Mouse (Mus musculus) stomach, embryonic 14.5 days (tissue): ENCODE measurements at regions not wholly inside any gene's neighbourhood (a gene's known extent, or its start where the extent isn't known, plus 50 kb on each side); places are given as distances from the start of the nearest gene placed in this dataset.

Source experiments
- ATAC-seq: fragments of 200-750 bp; cut with Nextera tagmentation; 2 replicates; pipeline ENCODE4 v1.8.0; 2017; ENCODE audit warnings: low read depth, moderate TSS enrichment; ENCODE audit not compliant: insufficient number of reproducible peaks, insufficient read depth, low FRiP score
- H3K27ac ChIP-seq: fragments of 300-500 bp; sonication (generic); 2 replicates; pipeline ENCODE4 v1.5.1; 2014; ENCODE audit warnings: mild to moderate bottlenecking, low read length, moderate library complexity, mixed read lengths
- H3K27me3 ChIP-seq: fragments of 300-500 bp; sonication (generic); 2 replicates; pipeline ENCODE4 v1.6.1; 2014; ENCODE audit warnings: low read length, control low read depth, mixed read lengths; ENCODE audit not compliant: control insufficient read depth, insufficient read depth
- H3K36me3 ChIP-seq: fragments of 300-500 bp; sonication (generic); 2 replicates; pipeline ENCODE4 v1.6.1; 2014; ENCODE audit warnings: mild to moderate bottlenecking, control low read depth, low read length, moderate library complexity, mixed read lengths; ENCODE audit not compliant: control insufficient read depth, insufficient read depth
- H3K4me1 ChIP-seq: fragments of 300-500 bp; sonication (generic); 2 replicates; pipeline ENCODE4 v1.6.1; 2014; ENCODE audit warnings: low read length, control low read depth, mixed read lengths; ENCODE audit not compliant: control insufficient read depth, insufficient read depth
- H3K4me2 ChIP-seq: fragments of 300-500 bp; sonication (generic); replicated peaks from 2 replicates; pipeline ENCODE4 v1.6.1; 2014; ENCODE audit warnings: low read depth, low read length, control low read depth
- H3K4me3 ChIP-seq: fragments of 300-500 bp; sonication (generic); 2 replicates; pipeline ENCODE4 v1.5.1; 2014; ENCODE audit warnings: low read depth, low read length, control low read depth
- H3K9ac ChIP-seq: fragments of 300-500 bp; sonication (generic); replicated peaks from 2 replicates; pipeline ENCODE4 v1.6.1; 2014; ENCODE audit warnings: low read depth, mild to moderate bottlenecking, control low read depth, low read length, moderate library complexity, mixed read lengths
- H3K9me3 ChIP-seq: fragments of 300-500 bp; sonication (generic); 2 replicates; pipeline ENCODE4 v1.6.1; 2016; ENCODE audit warnings: low read depth, low read length, control low read depth; ENCODE audit not compliant: control insufficient read depth
- WGBS: fragments of 180-500 bp; shearing (Covaris S2); extraction: QIAGEN DNeasy Blood & Tissue Kit; methylation state at CpG from one replicate; pipeline ENCODE4 v1.1.7; 2014; 5-methylcytosine and 5-hydroxymethylcytosine counted together

- Histone ChIP-seq H3K4me1 (no peaks in the 10 kb centered on the region), H3K36me3 (no peaks in the 10 kb centered on the region), H3K9me3 (no peaks in the 10 kb centered on the region), H3K9ac (no peak overlapping the region), H3K27ac (no peak overlapping the region), H3K27me3 (no peaks in the 10 kb centered on the region), H3K4me2 (no peak overlapping the region), H3K4me3 (no peak overlapping the region)
- no peak for ATAC-seq
- 87% methylated on average over 8 of the region's 8 CpGs for WGBS
Observed at GRCm38 (mm10) chr1:71778292-71778691, 125.3 kb upstream of the Fn1 start.

- H3K36me3 ChIP-seq, result no peaks in the 10 kb centered on the region
- peak overlapping the region; percentile 16; the same call in 1 of the 2 replicates for H3K4me3 ChIP-seq
- H3K27ac ChIP-seq, result no peak overlapping the region
- peak overlapping the region; percentile 35 for H3K4me2 ChIP-seq
- H3K4me1 ChIP-seq, result no peaks in the 10 kb centered on the region
- no peak for ATAC-seq
- H3K9me3 ChIP-seq, result 0 out of 2 replicates have a peak, but pooled peaks cover 4% of the 10 kb centered on the region
- H3K9ac ChIP-seq, result no peak overlapping the region
- H3K27me3 ChIP-seq, result no peaks in the 10 kb centered on the region
- 42% methylated on average over 19 of the region's 19 CpGs for WGBS
Observed at GRCm38 (mm10) chr1:71775865-71776501, 123.0 kb upstream of the Fn1 start.

GRCm38 (mm10) chr1:71772526-71772925 lies 119.5 kb upstream of the Fn1 start:
- no peaks in the 10 kb centered on the region for H3K27me3 ChIP-seq
- no peak overlapping the region for H3K27ac ChIP-seq
- ATAC-seq, result no peak
- H3K4me1 ChIP-seq, result no peaks in the 10 kb centered on the region
- 74% methylated on average over 2 of the region's 2 CpGs for WGBS
- no peaks in the 10 kb centered on the region for H3K36me3 ChIP-seq
- no peak overlapping the region for H3K4me3 ChIP-seq
- no peak overlapping the region for H3K9ac ChIP-seq
- 0 out of 2 replicates have a peak, but pooled peaks cover 4% of the 10 kb centered on the region for H3K9me3 ChIP-seq
- H3K4me2 ChIP-seq, result no peak overlapping the region

- ATAC-seq, result no peak
Observed at GRCm38 (mm10) chr1:71771798-71772197, 118.8 kb upstream of the Fn1 start.

GRCm38 (mm10) chr1:71769595-71769994 lies 116.6 kb upstream of the Fn1 start:
- H3K36me3 ChIP-seq, result no peaks in the 10 kb centered on the region
- H3K9me3 ChIP-seq, result 0 out of 2 replicates have a peak, but pooled peaks cover 4% of the 10 kb centered on the region
- H3K27ac ChIP-seq, result no peak overlapping the region
- H3K27me3 ChIP-seq, result no peaks in the 10 kb centered on the region
- 51% methylated on average over 2 of the region's 2 CpGs for WGBS
- no peak for ATAC-seq
- no peaks in the 10 kb centered on the region for H3K4me1 ChIP-seq
- no peak overlapping the region for H3K9ac ChIP-seq
- H3K4me3 ChIP-seq, result no peak overlapping the region
- H3K4me2 ChIP-seq, result no peak overlapping the region

More at GRCm38 (mm10) chr1:71771798-71772197, 118.8 kb upstream of the Fn1 start:
- H3K4me1 ChIP-seq, result no peaks in the 10 kb centered on the region
- H3K4me3 ChIP-seq, result no peak overlapping the region
- H3K36me3 ChIP-seq, result no peaks in the 10 kb centered on the region
- no peaks in the 10 kb centered on the region for H3K27me3 ChIP-seq
- no peak overlapping the region for H3K27ac ChIP-seq
- H3K9ac ChIP-seq, result no peak overlapping the region
- 85% methylated on average over 6 of the region's 6 CpGs for WGBS
- no peak overlapping the region for H3K4me2 ChIP-seq
- 0 out of 2 replicates have a peak, but pooled peaks cover 4% of the 10 kb centered on the region for H3K9me3 ChIP-seq

- H3K4me3 ChIP-seq, result no peak overlapping the region
- H3K4me1 ChIP-seq, result no peaks in the 10 kb centered on the region
- 62% methylated on average over 3 of the region's 3 CpGs for WGBS
- H3K27me3 ChIP-seq, result no peaks in the 10 kb centered on the region
- no peak overlapping the region for H3K4me2 ChIP-seq
- H3K9ac ChIP-seq, result no peak overlapping the region
- ATAC-seq, result no peak
- H3K27ac ChIP-seq, result no peak overlapping the region
- H3K9me3 ChIP-seq, result 0 out of 2 replicates have a peak, but pooled peaks cover 3% of the 10 kb centered on the region
- H3K36me3 ChIP-seq, result no peaks in the 10 kb centered on the region
Observed at GRCm38 (mm10) chr1:71767705-71768104, 114.7 kb upstream of the Fn1 start.

GRCm38 (mm10) chr1:71767076-71767475 lies 114.1 kb upstream of the Fn1 start:
- Histone ChIP-seq H3K4me3 (no peak overlapping the region), H3K4me1 (no peaks in the 10 kb centered on the region), H3K4me2 (no peak overlapping the region), H3K9ac (no peak overlapping the region), H3K27me3 (no peaks in the 10 kb centered on the region), H3K9me3 (no peaks in the 10 kb centered on the region), H3K36me3 (no peaks in the 10 kb centered on the region), H3K27ac (no peak overlapping the region)
- ATAC-seq, result peak; percentile 57; the same call in 1 of the 2 replicates
- 26% methylated on average over 5 of the region's 5 CpGs for WGBS

GRCm38 (mm10) chr1:71764951-71765350 lies 112.0 kb upstream of the Fn1 start:
- no peak overlapping the region for H3K9ac ChIP-seq
- H3K4me2 ChIP-seq, result no peak overlapping the region
- H3K4me3 ChIP-seq, result no peak overlapping the region
- WGBS, result 65% methylated on average over 6 of the region's 6 CpGs
- no peak overlapping the region for H3K27ac ChIP-seq
- no peaks in the 10 kb centered on the region for H3K36me3 ChIP-seq
- no peaks in the 10 kb centered on the region for H3K4me1 ChIP-seq
- ATAC-seq, result no peak
- H3K9me3 ChIP-seq, result no peaks in the 10 kb centered on the region
- H3K27me3 ChIP-seq, result no peaks in the 10 kb centered on the region

- Histone ChIP-seq H3K9me3 (no peaks in the 10 kb centered on the region), H3K27me3 (no peaks in the 10 kb centered on the region), H3K36me3 (no peaks in the 10 kb centered on the region), H3K4me1 (no peaks in the 10 kb centered on the region), H3K4me3 (no peak overlapping the region), H3K4me2 (no peak overlapping the region), H3K27ac (no peak overlapping the region), H3K9ac (no peak overlapping the region)
- 40% methylated on average over 2 of the region's 2 CpGs for WGBS
- ATAC-seq, result no peak
Observed at GRCm38 (mm10) chr1:71763530-71763929, 110.5 kb upstream of the Fn1 start.
